Mouse (Mus musculus) right cerebral cortex, adult 18-20 months (tissue): ENCODE measurements around the gene Myo5c.

Source experiments
- DNase-seq: peaks from one replicate; pipeline ENCODE4 v3.0.0; 2022; ENCODE audit warnings: mixed read lengths

Gene Myo5c

GRCm38 (mm10) chr9:75231841-75232746 is at the start of gene Myo5c:
Gene Myo5c (plus strand): TSS chr9:75232020.
- no peak for DNase-seq

- no peak for DNase-seq
These were observed 44.1 kb upstream of the Myo5c start for GRCm38 (mm10) chr9:75187646-75188260.

- no peak for DNase-seq
These were observed 38.0 kb upstream of the Myo5c start for GRCm38 (mm10) chr9:75193858-75194257.

- DNase-seq = peak; percentile 79
These were observed 35.5 kb upstream of the Myo5c start for GRCm38 (mm10) chr9:75196335-75196734.

GRCm38 (mm10) chr9:75197297-75197696 is 34.5 kb upstream of the Myo5c start:
- peak; percentile 65 for DNase-seq

DNA sequence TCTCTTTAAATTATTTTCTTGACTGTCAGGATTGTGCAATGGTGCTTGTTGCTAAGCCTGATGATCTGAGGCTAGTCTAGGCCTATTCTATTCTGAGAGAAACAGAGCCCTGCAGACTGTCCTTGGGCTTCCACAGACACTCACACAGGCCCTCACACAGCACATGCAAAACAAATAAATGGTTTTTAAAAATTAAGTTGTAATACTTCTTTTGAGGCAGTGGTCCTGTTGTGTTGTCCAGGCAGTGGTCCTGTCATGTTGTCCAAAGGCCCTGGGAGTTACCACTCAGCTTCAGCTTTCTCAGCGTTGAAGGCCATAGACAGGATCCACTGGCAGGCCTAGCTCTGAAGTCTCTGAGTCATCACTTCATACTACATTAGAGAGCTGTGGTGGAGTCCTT is 30.3 kb upstream of the Myo5c start:
- DNase-seq = no peak

GRCm38 (mm10) chr9:75202036-75202435 is 29.8 kb upstream of the Myo5c start:
- no peak for DNase-seq

DNA sequence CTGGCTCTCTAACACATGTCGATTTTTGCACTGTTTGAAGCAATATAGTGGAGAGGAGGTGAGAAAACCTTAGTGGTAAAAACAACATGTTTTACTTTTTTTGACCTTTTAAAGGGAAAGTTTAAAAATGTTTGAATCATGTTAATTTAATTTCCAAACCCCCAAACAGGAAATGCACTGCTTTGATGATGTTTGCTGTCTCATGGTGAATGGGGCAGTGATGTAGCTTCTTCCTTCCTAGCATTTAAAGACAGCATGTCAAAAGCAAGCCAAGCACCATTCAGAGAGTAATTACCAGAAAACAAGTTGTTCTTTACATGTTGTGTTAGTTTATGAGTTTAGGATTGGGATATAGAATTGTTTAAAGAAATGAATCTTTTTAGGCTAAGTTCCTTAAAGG is 22.6 kb upstream of the Myo5c start:
- no peak for DNase-seq

GRCm38 (mm10) chr9:75210269-75210668 is 21.6 kb upstream of the Myo5c start:
- DNase-seq = no peak

DNA sequence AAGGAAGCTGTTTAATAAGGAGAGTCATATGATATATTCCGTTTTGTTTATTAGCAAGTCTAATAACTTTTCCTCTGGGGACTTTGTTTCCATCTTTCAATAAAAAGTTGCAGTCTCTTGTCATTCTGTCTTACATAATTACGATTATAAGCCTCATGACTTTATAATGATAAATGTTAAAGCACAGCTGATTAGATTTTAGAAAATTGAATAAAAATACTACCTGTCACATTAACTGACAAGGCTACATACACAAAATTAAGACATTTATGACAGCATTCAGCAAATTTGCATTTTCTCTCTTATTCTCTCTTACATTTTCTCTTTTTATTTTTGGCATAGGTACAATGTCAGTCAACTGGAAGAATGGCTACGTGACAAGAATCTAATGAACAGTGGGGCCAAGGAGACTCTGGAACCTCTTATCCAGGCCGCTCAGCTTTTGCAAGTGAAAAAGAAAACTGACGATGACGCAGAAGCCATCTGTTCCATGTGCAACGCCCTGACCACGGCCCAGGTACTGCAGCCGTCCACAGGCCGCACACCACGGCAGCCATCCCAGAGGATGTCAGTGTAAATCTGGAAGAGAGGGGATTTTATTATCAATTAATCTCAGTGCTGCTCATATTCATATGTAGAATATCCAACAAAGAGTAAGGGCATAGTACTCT is 16.9 kb upstream of the Myo5c start:
- DNase-seq = no peak

DNA sequence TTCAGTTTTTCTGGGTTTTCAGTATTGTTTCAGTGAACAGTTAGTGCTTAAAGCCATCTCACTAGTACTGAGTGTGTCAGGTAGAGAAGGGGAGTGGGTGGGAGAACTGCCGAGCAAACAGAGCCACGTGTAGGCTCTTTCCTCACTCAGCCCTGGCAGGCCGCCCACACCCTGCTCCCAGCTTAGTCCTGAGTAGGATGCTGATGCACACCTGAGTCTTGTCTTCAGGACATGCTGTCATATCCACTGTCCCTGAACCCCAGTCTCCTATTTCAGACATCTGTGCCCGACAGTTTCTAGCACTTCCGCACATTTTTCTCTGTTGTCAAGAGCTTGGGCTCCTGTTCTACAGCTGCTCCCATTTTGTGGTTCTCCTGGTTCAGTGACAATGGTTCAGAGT is 11.9 kb upstream of the Myo5c start:
- DNase-seq = peak; percentile 83

- peak; percentile 33 for DNase-seq
These were observed 10.2 kb upstream of the Myo5c start for GRCm38 (mm10) chr9:75221420-75222287.

- no peak for DNase-seq
These were observed 1.0 kb downstream of the Myo5c start for GRCm38 (mm10) chr9:75232860-75233259.

- DNase-seq = no peak
These were observed 2.5 kb downstream of the Myo5c start for GRCm38 (mm10) chr9:75234271-75234741.

DNA sequence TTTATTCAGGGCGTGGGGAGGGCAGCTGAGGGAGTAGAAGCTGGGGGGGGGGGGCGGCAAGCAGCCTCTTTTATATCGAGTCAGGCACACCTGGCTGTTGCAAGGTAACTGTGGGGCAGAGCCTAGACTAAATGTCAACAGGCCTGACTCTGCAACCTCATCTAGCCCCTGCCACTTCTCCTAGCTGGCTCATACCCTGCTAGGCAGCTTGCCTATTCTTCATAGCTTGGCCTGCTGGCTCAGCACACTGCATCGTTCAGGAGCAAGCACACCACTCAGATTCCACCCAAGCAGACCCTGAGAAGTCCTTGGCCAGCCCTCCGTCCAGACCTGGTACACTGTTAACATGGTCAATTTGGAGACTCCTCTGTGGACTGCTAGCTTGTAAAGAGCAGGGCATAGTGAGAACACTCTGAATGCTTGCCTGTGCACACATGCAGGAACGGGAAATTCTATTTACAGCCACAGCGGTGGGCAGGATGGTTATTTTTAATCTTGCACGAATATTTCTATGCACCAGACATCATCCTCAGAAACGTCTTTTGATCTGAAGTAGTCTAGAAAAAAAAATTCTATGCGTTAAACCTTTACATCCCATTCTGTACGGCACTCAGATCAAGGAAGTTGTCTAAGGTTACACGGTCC is 3.3 kb downstream of the Myo5c start:
- DNase-seq = peak; percentile 62

DNA sequence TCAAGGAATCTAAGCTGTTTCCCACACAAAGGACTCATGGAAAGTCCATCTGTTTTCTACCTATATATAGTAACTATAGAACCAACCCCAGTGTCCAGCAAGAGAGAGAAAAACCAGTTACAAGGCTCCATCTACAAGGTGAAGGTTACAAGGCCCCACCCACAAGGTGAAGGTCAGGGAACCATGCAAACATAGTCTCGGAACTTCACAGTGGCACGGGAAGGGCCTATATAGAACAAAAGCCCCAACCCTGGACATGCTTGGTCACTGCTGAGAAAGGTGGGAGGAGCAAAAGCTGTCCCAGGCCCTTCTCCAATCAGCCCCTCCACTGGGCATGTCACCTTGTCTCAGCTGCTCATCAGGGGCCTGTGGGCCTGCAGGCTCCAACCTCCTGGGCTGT is 3.9 kb downstream of the Myo5c start:
- no peak for DNase-seq

GRCm38 (mm10) chr9:75236416-75237308 is 4.8 kb downstream of the Myo5c start:
- no peak for DNase-seq

DNA sequence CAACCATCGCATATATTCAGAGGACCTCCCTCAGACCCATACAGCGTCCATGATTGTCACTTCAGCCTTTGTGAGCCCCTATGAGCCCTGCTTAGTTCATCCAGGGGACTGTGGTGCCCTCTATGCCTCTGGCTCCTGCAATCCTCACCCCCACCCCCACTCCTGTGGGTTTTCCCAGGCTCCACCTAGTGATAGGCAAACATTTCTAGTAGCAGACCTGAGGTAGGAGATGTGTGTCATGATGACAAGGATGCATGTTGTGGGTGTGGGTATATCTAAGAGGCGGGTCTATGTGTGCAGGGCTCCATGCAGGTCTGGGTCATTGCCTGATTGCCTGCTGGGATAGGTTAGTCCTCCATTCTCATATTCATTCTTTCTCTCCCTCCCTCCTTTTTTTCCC is 6.4 kb downstream of the Myo5c start:
- DNase-seq = no peak

- peak; percentile 81 for DNase-seq
These were observed 11.2 kb downstream of the Myo5c start for GRCm38 (mm10) chr9:75243052-75243451.

- DNase-seq = no peak
These were observed 12.0 kb downstream of the Myo5c start for GRCm38 (mm10) chr9:75243730-75244406.
